Mouse (Mus musculus): ENCODE data around the gene Inip.

DNA sequence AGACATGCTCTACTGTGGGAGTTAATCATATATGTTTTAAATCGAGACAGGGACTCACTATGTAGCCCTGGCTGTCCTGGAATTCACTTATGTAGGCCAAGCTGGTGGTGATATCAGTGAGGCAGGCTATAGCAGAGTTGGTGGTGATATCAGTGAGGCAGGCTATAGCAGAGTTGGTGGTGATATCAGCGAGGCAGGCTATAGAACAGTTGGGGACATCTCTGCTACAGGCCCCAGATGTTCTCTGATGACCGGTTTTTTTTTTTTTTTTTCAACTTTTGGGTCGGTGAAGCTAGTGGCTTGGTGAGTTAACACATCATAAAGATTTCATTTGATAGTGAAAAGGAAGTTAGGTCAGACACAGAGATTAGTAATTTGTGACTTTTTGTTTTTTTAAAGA, 1.4 kb upstream of the Inip start:
- no peak for TF ChIP-seq CTCF (IDR thresholded peaks at IDR 0.05; ENCODE audit: low read depth)
- TF ChIP-seq EP300 (IDR thresholded peaks at IDR 0.05; ENCODE audit: low read depth), result no peak
